Mouse (Mus musculus) CD4-positive helper T cell, adult 2 months (primary cell): ENCODE results near the gene Cers6.

Source experiments
- DNase-seq: peaks from one replicate; pipeline ENCODE4 v3.0.0-alpha.2; 2012; ENCODE audit warnings: low read depth, missing footprints, low spot score

Gene Cers6

GRCm38 (mm10) chr2:69113829-69114547 lies 252.7 kb downstream of the Cers6 start:
- DNase-seq = no peak

DNA sequence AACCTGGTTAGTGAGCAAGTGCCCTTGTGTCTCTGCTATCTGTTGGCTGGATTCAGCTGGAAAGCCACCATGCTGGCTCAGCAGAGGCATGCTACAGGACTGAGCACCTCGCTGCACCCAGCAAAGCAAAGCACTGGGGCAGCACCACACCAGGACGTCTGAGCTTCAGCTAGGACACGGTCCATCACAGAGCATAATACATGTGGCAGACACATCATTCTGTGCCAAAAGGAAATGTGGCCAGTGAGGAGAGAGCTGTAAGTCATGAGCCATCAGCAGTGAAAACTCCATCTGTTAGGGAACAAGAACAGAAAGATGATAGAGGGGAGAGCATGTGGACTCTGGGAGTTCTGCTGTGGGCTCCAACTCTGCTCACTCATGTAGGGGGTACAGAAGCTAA lies 254.7 kb downstream of the Cers6 start:
- DNase-seq = no peak

DNA sequence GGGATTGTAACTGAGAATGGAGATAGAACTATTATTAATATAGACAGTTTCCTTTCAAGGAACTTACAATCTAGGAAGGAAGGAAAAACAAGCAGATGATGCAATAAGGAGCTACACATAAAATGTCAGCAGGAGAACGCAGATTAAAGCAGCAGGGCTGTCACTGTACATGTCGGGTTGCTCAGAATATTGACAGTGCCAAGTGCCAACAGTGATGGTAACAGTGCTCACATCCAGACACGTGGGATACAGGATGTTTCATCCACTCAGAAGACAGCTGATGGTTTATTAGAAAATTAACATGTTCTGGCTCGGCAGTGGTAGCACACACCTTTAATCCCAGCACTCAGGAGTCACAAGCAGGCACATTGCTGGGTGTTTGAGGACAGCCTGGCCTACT lies 255.5 kb downstream of the Cers6 start:
- DNase-seq = no peak

DNA sequence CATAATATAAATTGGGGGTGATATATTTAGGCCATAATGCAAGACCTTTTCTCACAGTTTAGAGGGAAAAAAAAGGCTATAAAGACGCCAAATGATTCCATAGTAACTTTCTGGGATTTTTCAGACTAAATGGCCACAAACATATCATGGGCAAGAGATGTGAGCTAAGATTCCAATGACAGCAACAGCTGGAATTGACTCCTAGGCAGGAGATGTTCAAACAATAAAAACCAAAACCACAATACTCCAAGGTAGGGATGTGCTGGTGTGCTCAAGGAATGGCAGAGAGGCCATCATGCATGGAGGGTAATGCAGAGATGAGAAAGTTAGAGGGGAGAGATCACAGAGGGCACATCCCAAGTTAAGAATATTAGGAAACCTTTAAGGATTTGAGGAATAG lies 257.8 kb downstream of the Cers6 start:
- no peak for DNase-seq

GRCm38 (mm10) chr2:69119718-69120117 lies 258.5 kb downstream of the Cers6 start:
- DNase-seq = no peak

DNA sequence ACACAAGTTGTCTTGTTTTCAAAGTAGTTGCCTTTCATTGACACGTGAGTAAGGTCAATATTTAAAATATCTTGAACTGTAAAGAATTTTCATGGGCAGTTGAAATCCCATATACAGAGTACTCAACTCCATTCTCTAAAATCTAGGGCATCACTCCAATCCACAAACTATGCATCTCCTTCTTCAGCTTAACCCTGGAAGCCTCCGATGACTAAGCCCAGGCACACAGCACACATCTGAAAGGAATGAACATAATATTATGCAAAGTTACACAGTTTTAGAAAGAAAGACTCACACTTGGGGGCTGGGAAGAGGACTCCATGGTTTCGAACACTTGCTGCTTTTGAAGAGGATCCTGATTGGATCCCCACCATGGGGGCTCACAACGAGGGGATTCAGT lies 260.4 kb downstream of the Cers6 start:
- DNase-seq = no peak

GRCm38 (mm10) chr2:69125425-69125824 lies 264.2 kb downstream of the Cers6 start:
- DNase-seq = no peak

- DNase-seq = no peak
Measured at GRCm38 (mm10) chr2:69128321-69128720, 267.1 kb downstream of the Cers6 start.

GRCm38 (mm10) chr2:69128921-69129395 lies 267.7 kb downstream of the Cers6 start:
- no peak for DNase-seq

DNA sequence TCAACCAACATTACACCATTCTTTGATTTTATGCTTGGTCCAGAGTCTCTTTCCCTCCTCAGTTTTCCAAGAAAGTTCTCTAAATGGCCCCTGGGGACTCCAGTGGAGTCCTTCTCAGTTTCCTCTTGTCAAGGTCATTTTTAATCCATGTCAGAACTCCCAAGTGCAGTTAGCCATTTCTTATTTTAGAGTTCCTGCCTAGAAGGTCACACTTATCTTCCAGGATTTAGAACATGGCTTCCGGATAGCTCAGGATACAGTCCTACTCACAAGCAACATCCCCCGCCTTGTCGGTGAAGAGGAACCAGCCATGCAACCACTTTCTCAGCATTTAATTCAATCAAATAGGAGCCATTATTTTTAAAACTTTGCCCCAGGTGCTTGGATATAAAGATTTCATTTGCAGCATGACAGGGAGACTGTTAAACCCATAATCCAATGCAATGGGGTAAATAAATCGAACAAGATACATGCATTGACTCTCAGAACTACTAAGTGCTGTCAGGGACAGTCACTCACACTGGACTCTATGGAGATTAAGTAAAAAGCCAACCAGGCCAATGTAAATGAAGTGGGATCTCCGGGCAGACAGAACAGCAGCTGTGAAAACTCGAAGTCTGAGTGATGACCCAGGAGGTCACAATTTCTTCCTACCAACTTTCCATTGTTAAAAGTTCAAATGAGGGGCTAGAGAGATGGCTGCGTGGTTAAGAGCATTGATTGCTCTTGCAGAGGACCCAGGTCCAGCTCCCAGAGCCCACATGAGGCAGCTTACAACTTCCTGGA lies 268.4 kb downstream of the Cers6 start:
- no peak for DNase-seq

DNA sequence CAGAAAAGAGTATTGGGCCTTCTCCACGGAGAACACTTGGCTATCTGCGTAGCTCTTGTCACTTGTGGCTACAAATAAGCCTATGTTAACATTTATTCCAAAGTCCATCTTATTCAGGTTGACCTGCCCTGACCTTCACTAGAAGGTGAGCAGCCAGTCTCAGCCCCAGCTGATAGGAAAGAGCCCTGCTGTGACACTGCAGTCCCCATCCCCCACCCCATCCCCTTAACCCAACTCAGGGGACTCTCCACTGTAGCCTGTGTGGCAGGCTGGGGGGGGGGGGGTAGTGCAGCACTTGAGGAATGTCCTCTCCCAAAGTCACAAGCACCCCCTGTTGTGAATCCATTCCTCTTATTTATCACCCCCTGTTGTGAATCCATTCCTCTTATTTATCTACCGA lies 270.8 kb downstream of the Cers6 start:
- DNase-seq = no peak

- DNase-seq = no peak
Measured at GRCm38 (mm10) chr2:69132488-69133040, 271.3 kb downstream of the Cers6 start.

GRCm38 (mm10) chr2:69134186-69134585 lies 272.9 kb downstream of the Cers6 start:
- DNase-seq = no peak

DNA sequence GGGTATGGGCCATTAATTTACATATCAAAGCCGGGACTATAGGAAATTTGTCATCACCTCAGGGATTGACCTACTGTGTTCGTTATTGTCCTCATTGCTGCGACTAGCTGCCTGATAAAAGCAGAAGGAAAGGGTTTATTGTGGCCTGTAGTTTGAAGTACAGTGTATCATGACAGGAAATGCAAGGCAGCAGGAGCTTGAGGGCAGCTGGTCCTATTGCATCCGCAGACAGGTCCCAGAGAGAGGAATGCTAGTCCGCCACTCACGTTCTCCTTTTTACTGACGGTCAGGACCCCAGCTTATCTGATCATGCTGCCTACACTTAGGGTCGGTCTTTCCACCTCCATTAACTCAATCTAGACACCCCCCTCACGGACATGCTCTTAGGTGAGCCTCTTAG lies 273.7 kb downstream of the Cers6 start:
- no peak for DNase-seq

DNA sequence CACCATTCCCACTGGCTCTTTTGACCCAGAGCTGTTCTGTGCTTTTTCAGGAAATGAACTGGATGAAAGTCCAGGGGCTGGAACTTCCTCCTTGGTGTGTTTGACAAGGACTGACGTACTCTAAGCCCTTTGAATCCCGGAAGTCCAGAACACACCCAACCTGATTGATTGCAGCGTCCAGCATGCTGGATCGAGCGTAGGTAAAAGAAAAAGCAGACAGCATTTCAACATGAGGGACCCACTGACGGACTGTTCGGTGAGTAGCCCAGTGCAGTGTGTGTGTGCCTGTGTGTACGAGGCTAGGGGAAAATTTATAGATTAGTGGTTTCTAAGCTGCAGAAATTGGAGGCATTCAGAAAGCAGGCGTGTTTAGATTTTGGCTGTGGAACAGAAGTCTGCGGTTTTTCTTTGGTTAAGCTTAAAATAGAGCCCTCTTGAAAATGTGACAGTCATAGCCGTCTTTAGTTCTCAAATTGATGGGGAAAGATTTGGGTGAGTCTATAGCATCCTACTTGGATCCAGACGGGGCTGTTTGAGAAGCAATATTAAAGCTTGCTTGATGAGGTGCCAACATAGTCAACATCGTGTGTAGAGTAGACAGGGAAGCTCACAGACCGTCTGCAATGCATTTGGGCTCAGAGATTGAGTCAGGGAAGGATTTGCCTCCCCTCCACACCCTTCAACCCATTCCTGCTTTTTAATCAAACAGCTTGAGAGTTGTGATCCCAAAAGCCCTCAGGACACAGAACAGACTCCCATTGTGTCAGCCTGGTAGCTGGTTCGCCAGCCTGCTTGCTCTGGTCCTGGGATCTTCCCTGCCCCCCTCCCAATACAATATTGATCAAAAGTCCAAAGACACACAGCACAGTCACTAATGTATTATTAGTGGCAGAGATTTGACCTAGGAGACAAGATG lies 274.7 kb downstream of the Cers6 start, which contains the start of gene Nostrin:
TSS of gene Nostrin (plus strand) at position 140 of the 916 bp plus-strand sequence.
- no peak for DNase-seq

GRCm38 (mm10) chr2:69137406-69138084 lies 276.3 kb downstream of the Cers6 start:
- no peak for DNase-seq

DNA sequence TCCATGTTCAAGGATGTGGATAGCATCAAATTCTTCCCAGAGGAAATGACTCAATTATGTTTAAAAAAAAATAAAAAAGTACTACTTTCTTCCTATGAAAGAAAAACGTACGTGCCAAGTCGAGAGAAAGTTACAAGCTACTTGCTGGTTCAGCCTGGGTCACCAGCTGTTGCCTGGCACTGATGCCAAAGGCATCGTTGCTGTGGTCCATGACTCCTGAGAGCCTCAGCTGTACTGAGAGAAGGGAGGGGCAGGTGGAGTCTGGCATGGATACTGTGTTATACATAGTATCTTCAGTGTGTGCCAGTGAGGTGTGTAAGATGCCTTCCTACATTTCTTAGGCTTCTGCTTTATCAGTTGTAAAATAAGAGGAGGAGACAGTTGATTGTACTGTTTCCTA lies 277.5 kb downstream of the Cers6 start:
- DNase-seq = no peak

GRCm38 (mm10) chr2:69140215-69140614 lies 279.0 kb downstream of the Cers6 start:
- DNase-seq = no peak

DNA sequence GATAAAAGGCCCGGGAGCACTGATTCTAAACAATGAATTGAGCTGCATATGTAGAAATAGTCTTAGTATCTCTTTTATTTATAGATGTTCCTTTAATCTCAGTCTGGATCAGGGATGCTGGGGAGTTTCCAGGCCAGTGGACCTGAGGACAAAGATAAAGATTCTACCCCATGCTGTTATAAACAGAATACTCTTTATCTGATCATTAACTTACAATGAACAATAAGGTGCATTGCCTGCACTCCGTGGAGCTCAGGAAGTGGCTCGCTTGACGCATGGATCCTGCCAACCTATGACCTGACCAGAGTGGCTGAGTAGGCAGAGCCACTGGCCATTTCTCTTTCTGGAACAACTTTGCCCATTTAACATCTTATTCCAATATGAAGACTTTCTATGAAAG lies 279.6 kb downstream of the Cers6 start:
- DNase-seq = no peak

- no peak for DNase-seq
Measured at GRCm38 (mm10) chr2:69148691-69149090, 287.4 kb downstream of the Cers6 start.

- DNase-seq = no peak
Measured at GRCm38 (mm10) chr2:69149154-69149553, 287.9 kb downstream of the Cers6 start.
